Mouse (Mus musculus): ENCODE results near the gene Spred2. TPM values are rescaled to one million over a fixed set of nuclear protein-coding genes. Genes with fewer than 3 reads are reported as not detected.
A peak's percentile ranks its signal among the peaks of the same experiment; 100 is the strongest.

Gene Spred2
- polyA plus RNA-seq, 1 experiment from 2014 or later = 7.1 TPM

DNA sequence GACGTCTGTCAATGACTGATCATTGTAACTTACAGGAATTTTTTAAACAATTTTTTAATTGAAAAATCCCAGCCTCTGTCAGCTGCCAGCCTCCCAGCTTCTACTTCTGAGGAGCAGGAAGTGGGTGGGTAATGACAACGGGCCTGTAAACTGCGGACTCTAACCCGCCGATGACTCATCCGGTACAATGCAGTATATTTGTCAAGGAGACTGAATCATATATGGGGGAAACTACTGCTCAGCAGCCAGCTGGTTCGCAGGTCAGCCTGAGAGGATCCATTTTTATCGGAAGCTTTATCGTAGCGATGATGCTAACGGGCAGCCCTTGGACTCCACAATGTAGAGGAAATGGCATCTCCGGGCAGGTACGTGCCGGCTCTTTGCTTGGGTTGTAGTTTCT is 55.2 kb downstream of the Spred2 start:
- Histone ChIP-seq H3K27ac (peak overlapping the region; percentile 78), H3K9me3 (no peaks in the 10 kb centered on the region), H3K36me3 (no peaks in the 10 kb centered on the region), H3K9ac (no peak overlapping the region), H3K4me3 (replicated peaks) (peak overlapping the region; percentile 9; the same call in 1 of the 2 replicates), H3K4me2 (replicated peaks) (peak overlapping the region; percentile 45), H3K4me1 (replicated peaks) (peaks cover 29% of the 10 kb centered on the region), H3K27me3 (replicated peaks) (no peaks in the 10 kb centered on the region)
- WGBS = 10% methylated on average over 14 of the region's 14 CpGs
- ATAC-seq = peak; percentile 94

DNA sequence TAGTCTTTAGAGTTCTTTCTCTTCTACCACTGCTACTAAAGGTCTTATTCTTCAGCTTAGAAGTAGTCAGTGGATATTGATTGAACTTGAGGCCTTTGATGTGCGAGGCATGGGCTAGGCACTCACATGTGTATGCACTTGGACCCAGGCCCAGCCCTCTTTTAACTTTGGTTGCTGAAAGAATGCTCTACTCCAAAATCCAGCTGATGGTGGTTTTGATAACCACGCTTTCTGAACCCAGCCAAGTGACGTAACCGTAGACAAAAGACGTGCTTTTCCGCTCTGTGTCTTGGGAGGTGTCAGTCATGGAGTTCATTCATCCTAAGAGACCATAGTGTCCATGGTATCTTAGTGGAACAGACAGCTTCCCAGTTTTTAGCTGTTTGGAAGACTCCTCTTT is 57.9 kb downstream of the Spred2 start:
- H3K4me1 ChIP-seq (replicated peaks) = peaks cover 46% of the 10 kb centered on the region
- ATAC-seq = no peak
- WGBS = 73% methylated on average over 6 of the region's 6 CpGs

DNA sequence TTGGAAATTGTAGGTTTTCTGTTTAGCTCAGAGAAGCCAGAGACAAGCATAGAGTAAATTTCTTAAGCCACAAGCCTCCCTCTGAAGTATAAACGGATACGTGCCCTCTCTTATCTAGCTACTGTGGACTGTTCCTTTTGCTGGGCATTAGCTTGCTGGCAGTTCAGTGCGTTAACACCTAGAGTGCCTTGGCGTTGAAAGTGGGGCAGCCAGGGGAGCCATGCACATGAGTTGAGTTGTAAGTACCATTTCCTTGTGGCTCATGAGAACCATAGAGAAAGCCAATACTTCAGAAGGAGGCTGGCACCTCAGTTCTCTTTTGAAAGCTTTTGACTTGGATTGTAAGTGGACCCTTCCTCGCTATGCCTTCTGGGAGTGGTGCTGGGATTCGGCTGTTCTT is 58.6 kb downstream of the Spred2 start:
- Histone ChIP-seq H3K36me3 (no peaks in the 10 kb centered on the region), H3K4me2 (replicated peaks) (no peak overlapping the region), H3K4me1 (replicated peaks) (peaks cover 53% of the 10 kb centered on the region), H3K9me3 (no peaks in the 10 kb centered on the region), H3K27me3 (replicated peaks) (no peaks in the 10 kb centered on the region), H3K4me3 (replicated peaks) (no peak overlapping the region), H3K9ac (no peak overlapping the region), H3K27ac (peak overlapping the region; percentile 68)
- ATAC-seq = no peak
- 44% methylated on average over 6 of the region's 6 CpGs for WGBS

More for the DNA sequence above, 57.9 kb downstream of the Spred2 start:
- no peak overlapping the region for H3K4me3 ChIP-seq (replicated peaks)
- H3K27ac ChIP-seq = no peak overlapping the region
- no peaks in the 10 kb centered on the region for H3K27me3 ChIP-seq (replicated peaks)
- no peaks in the 10 kb centered on the region for H3K36me3 ChIP-seq
- no peak overlapping the region for H3K4me2 ChIP-seq (replicated peaks)
- H3K9me3 ChIP-seq = no peaks in the 10 kb centered on the region
- H3K9ac ChIP-seq = no peak overlapping the region

DNA sequence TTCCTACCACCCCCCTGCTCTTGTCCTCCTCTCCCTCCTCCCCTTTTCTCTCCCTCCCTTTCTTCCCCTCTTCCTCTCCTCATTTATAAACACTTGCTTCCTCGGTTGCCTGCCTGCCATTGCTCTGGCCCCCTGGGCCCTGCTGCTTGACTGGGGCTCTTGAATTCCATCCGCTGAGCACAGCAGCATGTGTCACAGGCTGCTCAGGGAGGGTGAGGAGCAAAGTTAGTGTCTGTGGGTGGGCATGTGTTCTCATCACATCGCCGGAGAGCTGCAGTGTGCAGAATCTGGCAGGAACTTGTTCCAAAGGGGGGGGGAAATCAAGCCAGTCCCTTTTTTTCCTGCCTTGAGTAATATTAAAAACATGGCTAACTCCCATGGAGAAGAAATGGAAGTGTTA is 59.1 kb downstream of the Spred2 start:
- Histone ChIP-seq H3K36me3 (no peaks in the 10 kb centered on the region), H3K27ac (no peak overlapping the region; the same call in 1 of the 2 replicates), H3K9ac (no peak overlapping the region), H3K9me3 (no peaks in the 10 kb centered on the region), H3K4me3 (replicated peaks) (no peak overlapping the region), H3K4me1 (replicated peaks) (peaks cover 56% of the 10 kb centered on the region), H3K4me2 (replicated peaks) (no peak overlapping the region), H3K27me3 (replicated peaks) (no peaks in the 10 kb centered on the region)
- no peak for ATAC-seq
- 33% methylated on average over 4 of the region's 4 CpGs for WGBS

DNA sequence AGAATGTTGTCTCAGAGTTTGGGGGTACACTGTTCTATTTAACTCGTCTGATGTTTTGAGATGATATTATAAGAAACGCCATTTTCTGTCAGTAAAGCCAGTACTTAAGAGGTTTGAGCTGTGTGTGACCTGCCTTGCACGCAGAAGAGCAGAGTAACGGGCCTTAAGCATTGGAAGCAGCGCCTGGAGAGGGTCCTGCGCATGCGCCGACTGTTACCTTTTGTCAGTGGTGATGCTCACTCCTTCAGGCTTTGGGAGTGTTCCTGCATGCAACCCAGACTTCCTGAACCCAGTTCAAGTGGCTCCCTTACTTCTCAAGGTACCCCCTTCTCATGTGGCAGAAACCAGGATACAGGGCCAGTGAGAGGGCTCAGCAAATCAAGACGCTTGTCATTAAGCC is 59.9 kb downstream of the Spred2 start:
- WGBS = 81% methylated on average over 9 of the region's 9 CpGs
- no peak for ATAC-seq
- H3K27ac ChIP-seq = no peak overlapping the region
- H3K27me3 ChIP-seq (replicated peaks) = no peaks in the 10 kb centered on the region
- no peaks in the 10 kb centered on the region for H3K9me3 ChIP-seq
- no peak overlapping the region for H3K4me2 ChIP-seq (replicated peaks)
- peaks cover 56% of the 10 kb centered on the region for H3K4me1 ChIP-seq (replicated peaks)
- H3K4me3 ChIP-seq (replicated peaks) = no peak overlapping the region
- no peaks in the 10 kb centered on the region for H3K36me3 ChIP-seq
- H3K9ac ChIP-seq = no peak overlapping the region

GRCm38 (mm10) chr11:19985283-19985854 is 61.2 kb downstream of the Spred2 start:
- H3K27ac ChIP-seq = no peak overlapping the region
- WGBS = 63% methylated on average over 5 of the region's 5 CpGs
- no peaks in the 10 kb centered on the region for H3K9me3 ChIP-seq
- ATAC-seq = no peak
- no peak overlapping the region for H3K4me3 ChIP-seq (replicated peaks)
- H3K9ac ChIP-seq = no peak overlapping the region
- H3K4me1 ChIP-seq (replicated peaks) = peaks cover 52% of the 10 kb centered on the region
- no peaks in the 10 kb centered on the region for H3K27me3 ChIP-seq (replicated peaks)
- no peak overlapping the region for H3K4me2 ChIP-seq (replicated peaks)
- no peaks in the 10 kb centered on the region for H3K36me3 ChIP-seq

GRCm38 (mm10) chr11:19986443-19986861 is 62.3 kb downstream of the Spred2 start:
- WGBS = 8% methylated on average over 1 of the region's 1 CpGs
- peak; percentile 16; the same call in 1 of the 2 replicates for ATAC-seq
- H3K4me1 ChIP-seq (replicated peaks) = peaks cover 58% of the 10 kb centered on the region
- no peak overlapping the region for H3K4me3 ChIP-seq (replicated peaks)
- H3K9ac ChIP-seq = 0 out of 2 replicates have a peak overlapping the region, but pooled peaks have one; percentile 3
- peak overlapping the region; percentile 39 for H3K4me2 ChIP-seq (replicated peaks)
- no peaks in the 10 kb centered on the region for H3K27me3 ChIP-seq (replicated peaks)
- H3K27ac ChIP-seq = peak overlapping the region; percentile 74
- no peaks in the 10 kb centered on the region for H3K36me3 ChIP-seq
- H3K9me3 ChIP-seq = no peaks in the 10 kb centered on the region

DNA sequence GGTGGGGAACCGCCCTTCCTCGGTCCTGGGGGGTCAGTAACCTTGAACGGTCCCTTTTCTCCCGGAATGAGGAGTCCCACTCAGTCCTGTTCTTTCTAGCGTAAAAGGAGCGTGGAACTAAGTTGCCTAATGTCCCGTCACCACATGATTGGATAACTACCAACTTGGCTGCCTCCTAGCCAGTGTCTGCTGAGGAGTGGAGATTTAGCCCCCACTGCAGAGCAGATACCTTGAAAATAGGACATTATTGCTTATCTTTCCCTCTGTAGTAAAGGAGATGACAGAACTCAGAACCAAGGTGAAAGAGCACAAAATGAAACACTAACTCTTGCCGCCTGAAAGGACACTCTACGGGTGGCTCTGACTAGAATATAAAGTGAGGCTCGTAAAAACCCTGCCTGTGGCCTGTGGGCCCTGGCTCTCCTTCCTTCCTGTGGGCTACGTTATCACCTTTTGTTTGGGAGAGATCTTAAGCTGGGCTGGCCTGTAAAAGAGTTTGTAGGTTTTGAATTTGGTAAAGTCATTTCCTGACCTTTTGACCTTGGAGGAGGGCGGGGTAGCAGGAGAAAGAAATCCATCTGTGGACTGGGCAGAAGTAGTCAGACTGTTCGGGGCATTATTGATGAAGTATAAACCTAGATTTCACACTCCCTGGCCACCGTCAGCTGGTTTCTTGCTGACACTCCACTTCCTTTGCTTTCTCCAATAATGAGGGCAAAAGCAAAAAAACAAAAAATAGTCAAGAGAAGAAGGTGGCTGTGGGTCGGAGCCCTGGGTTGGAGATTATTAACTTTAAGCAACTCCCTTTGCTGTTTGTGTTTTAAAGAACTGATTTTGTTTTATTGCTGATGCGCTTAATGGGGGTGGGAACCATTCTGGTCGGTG is 62.9 kb downstream of the Spred2 start:
- peaks cover 63% of the 10 kb centered on the region for H3K4me1 ChIP-seq (replicated peaks)
- H3K27ac ChIP-seq = peak overlapping the region; percentile 74
- 19% methylated on average over 17 of the region's 17 CpGs for WGBS
- peak overlapping the region; percentile 39 for H3K4me2 ChIP-seq (replicated peaks)
- ATAC-seq = peak; percentile 9; the same call in 1 of the 2 replicates
- 0 out of 2 replicates have a peak overlapping the region, but pooled peaks have one; percentile 3 for H3K9ac ChIP-seq
- H3K4me3 ChIP-seq (replicated peaks) = no peak overlapping the region
- H3K27me3 ChIP-seq (replicated peaks) = no peaks in the 10 kb centered on the region
- H3K36me3 ChIP-seq = no peaks in the 10 kb centered on the region
- H3K9me3 ChIP-seq = no peaks in the 10 kb centered on the region

DNA sequence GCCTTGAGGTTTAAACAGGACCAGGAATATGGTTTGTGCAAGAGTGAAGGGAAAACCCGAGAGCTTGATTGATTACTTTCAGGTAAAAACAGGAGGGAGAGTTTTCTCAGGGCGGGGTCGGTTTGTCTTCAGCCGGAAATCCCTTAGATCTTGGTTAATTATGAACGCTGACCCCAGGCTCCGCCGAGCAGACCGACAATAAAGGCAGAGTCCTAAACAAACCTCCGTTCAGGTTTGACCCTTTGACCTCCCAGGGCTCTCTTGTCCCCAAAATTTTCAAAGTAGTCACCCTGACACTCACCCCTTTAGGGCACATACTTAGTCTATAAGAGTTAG is 63.5 kb downstream of the Spred2 start:
- no peak for ATAC-seq
- Histone ChIP-seq H3K36me3 (no peaks in the 10 kb centered on the region), H3K4me2 (replicated peaks) (peak overlapping the region; percentile 39; the same call in 1 of the 2 replicates), H3K9me3 (no peaks in the 10 kb centered on the region), H3K27me3 (replicated peaks) (no peaks in the 10 kb centered on the region), H3K4me3 (replicated peaks) (no peak overlapping the region), H3K4me1 (replicated peaks) (peaks cover 66% of the 10 kb centered on the region), H3K27ac (0 out of 2 replicates have a peak overlapping the region, but pooled peaks have one; percentile 74), H3K9ac (no peak overlapping the region)
- 16% methylated on average over 9 of the region's 9 CpGs for WGBS

DNA sequence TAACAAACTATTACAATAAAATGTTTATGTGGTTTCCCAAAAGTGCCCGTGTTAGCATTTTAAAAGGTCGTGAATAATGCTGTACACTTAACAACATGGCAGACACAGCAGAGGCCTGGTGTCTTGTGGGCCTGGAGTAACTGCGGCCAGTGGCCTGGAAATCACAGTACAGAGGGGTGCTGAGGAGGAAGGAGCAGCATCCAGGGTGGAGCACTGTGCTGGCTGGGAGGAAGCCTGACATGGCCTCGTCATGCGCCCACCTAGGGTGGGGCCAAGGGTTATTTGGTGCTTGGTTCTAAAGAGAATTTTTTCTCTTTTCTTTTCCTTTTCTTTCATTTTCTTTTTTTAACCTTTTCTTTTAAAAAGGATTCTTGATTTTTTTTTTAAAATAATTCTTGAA is 64.0 kb downstream of the Spred2 start:
- H3K9me3 ChIP-seq = no peaks in the 10 kb centered on the region
- 49% methylated on average over 5 of the region's 5 CpGs for WGBS
- no peak overlapping the region for H3K4me3 ChIP-seq (replicated peaks)
- no peak overlapping the region for H3K9ac ChIP-seq
- ATAC-seq = no peak
- no peak overlapping the region for H3K27ac ChIP-seq
- H3K4me2 ChIP-seq (replicated peaks) = no peak overlapping the region
- no peaks in the 10 kb centered on the region for H3K36me3 ChIP-seq
- H3K4me1 ChIP-seq (replicated peaks) = peaks cover 66% of the 10 kb centered on the region
- H3K27me3 ChIP-seq (replicated peaks) = no peaks in the 10 kb centered on the region

GRCm38 (mm10) chr11:19988631-19989030 is 64.5 kb downstream of the Spred2 start:
- H3K27ac ChIP-seq = no peak overlapping the region
- H3K4me2 ChIP-seq (replicated peaks) = 0 out of 2 replicates have a peak overlapping the region, but pooled peaks have one; percentile 9
- 0 out of 2 replicates have a peak, but pooled peaks have one; percentile 21 for ATAC-seq
- peaks cover 65% of the 10 kb centered on the region for H3K4me1 ChIP-seq (replicated peaks)
- H3K9ac ChIP-seq = no peak overlapping the region
- H3K27me3 ChIP-seq (replicated peaks) = no peaks in the 10 kb centered on the region
- H3K9me3 ChIP-seq = no peaks in the 10 kb centered on the region
- no peaks in the 10 kb centered on the region for H3K36me3 ChIP-seq
- WGBS = 50% methylated on average over 6 of the region's 6 CpGs
- no peak overlapping the region for H3K4me3 ChIP-seq (replicated peaks)

- Histone ChIP-seq H3K9ac (no peak overlapping the region), H3K4me3 (replicated peaks) (no peak overlapping the region), H3K27ac (0 out of 2 replicates have a peak overlapping the region, but pooled peaks have one; percentile 13), H3K4me1 (replicated peaks) (peaks cover 70% of the 10 kb centered on the region), H3K36me3 (no peaks in the 10 kb centered on the region), H3K9me3 (no peaks in the 10 kb centered on the region), H3K27me3 (replicated peaks) (no peaks in the 10 kb centered on the region), H3K4me2 (replicated peaks) (0 out of 2 replicates have a peak overlapping the region, but pooled peaks have one; percentile 9)
- ATAC-seq = no peak
- WGBS = 77% methylated on average over 13 of the region's 13 CpGs
Measured at GRCm38 (mm10) chr11:19989141-19989910, 65.2 kb downstream of the Spred2 start.

Data from intestine, embryonic 15.5 days (tissue).